Mouse (Mus musculus) thymus, postnatal 14 days (tissue): ENCODE measurements around the gene Fbxo10.
"Not testable (repeated sequence)": the region's sequence is repeated elsewhere in the genome, so short reads cannot be mapped to it uniquely, and the experiment has no call there.

ENCODE experiments used
- DNase-seq: peaks from one replicate; pipeline ENCODE4 v3.0.0; 2021

Gene Fbxo10

GRCm38 (mm10) chr4:44998071-44998470, 86.3 kb downstream of the Fbxo10 start:
- DNase-seq, result no peak

DNA sequence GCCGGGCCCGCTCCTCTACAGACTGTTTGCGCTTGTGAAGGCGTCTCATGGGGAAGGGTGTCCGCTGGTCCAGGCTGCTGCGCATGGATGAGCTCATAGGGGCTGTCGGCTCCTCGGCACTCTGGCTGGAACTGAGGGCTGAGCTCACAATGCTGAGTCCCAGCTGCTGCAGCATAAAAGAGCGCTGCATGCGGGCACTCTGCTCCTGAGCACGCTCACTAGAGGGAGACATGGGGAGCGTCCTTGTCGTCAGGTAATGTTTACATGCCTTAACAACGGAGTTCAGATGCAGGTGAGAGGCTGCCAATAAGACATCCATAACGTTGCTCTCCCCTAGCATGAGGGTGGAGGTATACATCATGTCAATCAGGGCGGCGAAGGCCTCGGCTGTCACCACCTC, 89.6 kb downstream of the Fbxo10 start:
- DNase-seq, result no peak

- no peak for DNase-seq
Observed at GRCm38 (mm10) chr4:44993847-44994246, 90.6 kb downstream of the Fbxo10 start.

- DNase-seq, result not testable (repeated sequence)
Observed at GRCm38 (mm10) chr4:44993179-44993578, 91.2 kb downstream of the Fbxo10 start.

DNA sequence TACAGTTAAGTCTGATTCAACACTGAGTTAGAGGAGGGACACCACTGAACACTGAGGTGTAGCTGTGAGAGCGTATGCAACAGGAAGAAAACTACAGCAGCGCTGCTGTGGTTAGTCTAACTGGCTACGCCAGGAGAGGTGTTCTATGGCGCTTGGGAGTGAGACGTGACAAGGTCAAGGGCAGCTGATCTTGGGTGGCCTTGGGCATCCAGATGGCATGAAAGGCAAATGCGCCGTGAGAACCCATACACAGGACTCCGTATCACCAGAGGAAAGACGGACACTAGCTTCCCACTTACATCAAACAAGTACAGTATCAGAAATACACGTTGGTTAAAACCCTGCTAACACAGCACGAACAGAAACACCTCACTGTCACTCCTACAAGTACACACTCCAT, 92.1 kb downstream of the Fbxo10 start:
- not testable (repeated sequence) for DNase-seq

DNA sequence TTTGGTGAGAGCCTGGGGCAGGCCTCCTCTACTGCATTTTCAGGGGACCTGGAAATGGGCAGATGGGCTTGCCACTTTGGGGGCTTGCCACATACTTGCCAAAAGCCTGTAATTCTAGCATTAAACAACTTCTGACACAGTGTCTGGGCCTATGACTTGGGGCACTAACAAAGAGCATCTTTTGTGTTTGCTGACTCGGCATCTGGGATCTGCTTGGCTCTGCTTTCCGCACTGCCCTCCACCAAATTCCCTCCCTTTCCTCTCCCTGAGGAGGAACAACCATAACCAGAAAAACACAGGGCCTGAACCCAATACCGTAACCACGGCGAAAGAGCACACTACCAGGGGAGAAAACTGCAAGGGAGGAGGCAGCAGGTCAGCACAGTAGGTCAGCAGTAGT, 93.8 kb downstream of the Fbxo10 start:
- no peak for DNase-seq
